Mouse (Mus musculus) erythroblast, embryonic 14.5 days (primary cell): ENCODE measurements around the gene 1700020A23Rik.

Source experiments
- GATA1 ChIP-seq: IDR thresholded peaks from 2 replicates; pipeline ENCODE4 v1.6.1; 2012; ENCODE audit warnings: low read length, inconsistent platforms, mixed read lengths
- TAL1 ChIP-seq: IDR thresholded peaks from 3 replicates; pipeline ENCODE4 v1.6.1; 2012; ENCODE audit warnings: low read length, inconsistent platforms, mixed read lengths

DNA sequence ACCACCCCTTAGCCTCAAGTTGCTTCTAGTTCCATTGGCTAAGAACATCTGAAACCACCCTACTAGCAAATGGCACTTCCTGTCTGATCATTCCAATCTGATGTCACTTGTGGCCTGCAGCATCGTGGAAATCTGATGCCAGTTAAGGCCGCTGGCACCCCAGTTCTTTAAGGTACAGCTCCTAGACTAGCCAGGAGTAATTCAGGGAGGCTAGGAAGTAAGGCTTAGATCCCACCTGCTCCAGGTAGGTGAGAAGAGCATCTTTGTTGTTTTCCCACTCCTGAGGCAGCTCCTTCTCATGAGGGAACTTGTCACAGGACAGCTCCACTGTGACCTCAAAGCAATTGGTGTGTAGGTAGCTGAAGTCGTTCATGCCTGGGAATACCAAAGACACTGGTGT lies 12.2 kb upstream of the 1700020A23Rik start:
- TF ChIP-seq TAL1 (no peak), GATA1 (no peak)
